In the genomic region with DNA sequence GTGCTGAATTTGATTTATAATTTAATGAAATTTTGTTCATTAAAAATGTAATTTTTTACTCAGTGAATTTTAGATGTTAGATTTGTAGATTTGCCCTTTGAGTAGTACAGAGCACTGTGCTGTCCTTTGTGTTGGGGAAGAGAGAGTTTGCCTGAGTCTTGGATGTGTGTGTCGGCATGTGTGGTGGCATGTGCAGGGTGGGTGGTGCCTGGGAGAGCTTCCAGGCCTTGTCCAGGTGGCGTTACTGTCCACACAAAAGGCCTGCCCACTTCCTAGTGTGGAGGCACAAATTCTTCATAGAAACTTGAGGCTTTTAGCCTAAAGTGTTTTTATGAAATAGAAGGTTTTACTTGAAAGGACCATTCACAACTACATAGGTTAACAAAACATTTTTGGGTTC, we compare ENCODE assay signal across 8 mouse cellular contexts. TPM values are rescaled to one million over a fixed set of nuclear protein-coding genes. Genes with fewer than 3 reads are reported as not detected.
DNase-seq lines count a peak whose midpoint lies in the region; ATAC-seq and TF ChIP-seq lines count a peak whose summit lies in the region.

No protein-coding gene starts in this region.

- no peak overlapping the region for H3ac ChIP-seq in myocyte (ENCODE audit: control insufficient read depth, insufficient read length)

- no peak overlapping the region for H3K27ac ChIP-seq in forebrain, postnatal 0 days (ENCODE audit: low read depth, low read length)
- H3K27ac ChIP-seq in forebrain, embryonic 10.5 days = no peak overlapping the region
- no peak overlapping the region for H3K27ac ChIP-seq in kidney, embryonic 15.5 days
- H3K27ac ChIP-seq in neural tube, embryonic 13.5 days (replicated peaks) = peak overlapping the region; percentile 59; the same call in 1 of the 2 replicates
- H3K27ac ChIP-seq in neural tube, embryonic 15.5 days (replicated peaks) = no peak overlapping the region

- H3K9ac ChIP-seq in forebrain, postnatal 0 days = no peak overlapping the region
- H3K9ac ChIP-seq in kidney, embryonic 15.5 days = no peak overlapping the region
- no peak overlapping the region for H3K9ac ChIP-seq in neural tube, embryonic 13.5 days
- H3K9ac ChIP-seq in neural tube, embryonic 15.5 days (replicated peaks) = no peak overlapping the region

- no peak for TF ChIP-seq CTCF in forebrain, postnatal 0 days (IDR thresholded peaks at IDR 0.05; ENCODE audit: low read depth)

- no peak for ATAC-seq in forebrain, postnatal 0 days
- ATAC-seq in kidney, embryonic 15.5 days (replicated peaks; ENCODE audit: low FRiP score) = no peak
- ATAC-seq in neural tube, embryonic 13.5 days (ENCODE audit: low read depth) = 0 out of 2 replicates have a peak, but pooled peaks have one; percentile 44
- no peak for ATAC-seq in neural tube, embryonic 15.5 days (ENCODE audit: low FRiP score)

- peak overlapping the region; percentile 46; the same call in 1 of the 2 replicates for H3K4me2 ChIP-seq in forebrain, postnatal 0 days (ENCODE audit: low read depth)
- H3K4me2 ChIP-seq in kidney, embryonic 15.5 days = peak overlapping the region; percentile 65; the same call in 1 of the 2 replicates
- H3K4me2 ChIP-seq in neural tube, embryonic 13.5 days = no peak overlapping the region
- no peak overlapping the region for H3K4me2 ChIP-seq in neural tube, embryonic 15.5 days
- H3K4me2 ChIP-seq in myocyte (ENCODE audit: low read depth) = peak overlapping the region; percentile 58

- no peaks in the 10 kb centered on the region for H3K27me3 ChIP-seq in forebrain, postnatal 0 days (ENCODE audit: insufficient read depth, low read length)
- H3K27me3 ChIP-seq in forebrain, embryonic 10.5 days (ENCODE audit: poor library complexity, severe bottlenecking) = no peaks in the 10 kb centered on the region
- no peaks in the 10 kb centered on the region for H3K27me3 ChIP-seq in kidney, embryonic 15.5 days
- H3K27me3 ChIP-seq in neural tube, embryonic 13.5 days = no peaks in the 10 kb centered on the region
- H3K27me3 ChIP-seq in neural tube, embryonic 15.5 days (replicated peaks) = no peaks in the 10 kb centered on the region
- H3K27me3 ChIP-seq in myocyte (ENCODE audit: control insufficient read depth, insufficient read depth, insufficient read length) = no peaks in the 10 kb centered on the region

- H3K79me2 ChIP-seq in myocyte (ENCODE audit: control insufficient read depth, insufficient read depth) = peaks cover 97% of the 10 kb centered on the region

- no peak overlapping the region for H3K4me3 ChIP-seq in forebrain, postnatal 0 days (ENCODE audit: low read depth, low read length)
- H3K4me3 ChIP-seq in forebrain, embryonic 10.5 days = no peak overlapping the region
- no peak overlapping the region for H3K4me3 ChIP-seq in kidney, embryonic 15.5 days (replicated peaks)
- H3K4me3 ChIP-seq in neural tube, embryonic 13.5 days = no peak overlapping the region
- no peak overlapping the region for H3K4me3 ChIP-seq in neural tube, embryonic 15.5 days (replicated peaks)
- H3K4me3 ChIP-seq in myocyte = no peak overlapping the region

- WGBS in forebrain, postnatal 0 days = 24% methylated on average over 2 of the region's 2 CpGs
- 56% methylated on average over 2 of the region's 2 CpGs for WGBS in forebrain, embryonic 10.5 days
- 56% methylated on average over 2 of the region's 2 CpGs for WGBS in kidney, embryonic 15.5 days
- WGBS in neural tube, embryonic 13.5 days = 53% methylated on average over 2 of the region's 2 CpGs
- WGBS in neural tube, embryonic 15.5 days = 31% methylated on average over 2 of the region's 2 CpGs

- peaks cover 31% of the 10 kb centered on the region for H3K4me1 ChIP-seq in forebrain, postnatal 0 days (ENCODE audit: insufficient read depth)
- peaks cover 97% of the 10 kb centered on the region for H3K4me1 ChIP-seq in forebrain, embryonic 10.5 days
- H3K4me1 ChIP-seq in kidney, embryonic 15.5 days = peaks cover 84% of the 10 kb centered on the region
- peaks cover 98% of the 10 kb centered on the region for H3K4me1 ChIP-seq in neural tube, embryonic 13.5 days (replicated peaks)
- peaks cover 97% of the 10 kb centered on the region for H3K4me1 ChIP-seq in neural tube, embryonic 15.5 days

- no peaks in the 10 kb centered on the region for H3K36me3 ChIP-seq in forebrain, postnatal 0 days (ENCODE audit: insufficient read depth)
- peaks cover 22% of the 10 kb centered on the region for H3K36me3 ChIP-seq in forebrain, embryonic 10.5 days (replicated peaks)
- no peaks in the 10 kb centered on the region for H3K36me3 ChIP-seq in kidney, embryonic 15.5 days
- H3K36me3 ChIP-seq in neural tube, embryonic 13.5 days = 0 out of 2 replicates have a peak, but pooled peaks cover 5% of the 10 kb centered on the region
- H3K36me3 ChIP-seq in neural tube, embryonic 15.5 days = no peaks in the 10 kb centered on the region
- peaks cover 4% of the 10 kb centered on the region for H3K36me3 ChIP-seq in myocyte (ENCODE audit: control insufficient read depth, insufficient read depth)

- H3K9me3 ChIP-seq in forebrain, postnatal 0 days (ENCODE audit: low read length) = no peaks in the 10 kb centered on the region
- H3K9me3 ChIP-seq in forebrain, embryonic 10.5 days = no peaks in the 10 kb centered on the region
- H3K9me3 ChIP-seq in kidney, embryonic 15.5 days (replicated peaks) = no peaks in the 10 kb centered on the region
- no peaks in the 10 kb centered on the region for H3K9me3 ChIP-seq in neural tube, embryonic 13.5 days
- no peaks in the 10 kb centered on the region for H3K9me3 ChIP-seq in neural tube, embryonic 15.5 days (replicated peaks)

- DNase-seq in forebrain, postnatal 0 days = no peak
- DNase-seq in forebrain, embryonic 10.5 days (ENCODE audit: extremely low spot score, low spot score) = no peak
- DNase-seq in kidney, adult 9 months = no peak
- DNase-seq in ovary, postnatal 10 days (ENCODE audit: low spot score) = no peak

- TF ChIP-seq POLR2A in myocyte (IDR thresholded peaks at IDR 0.05; ENCODE audit: insufficient read length, low read depth) = no peak

TF ChIP-seq in myocyte, 11 proteins besides CTCF, POLR2A, EP300 and RAD21:
- TF ChIP-seq CEBPB (IDR thresholded peaks at IDR 0.05; ENCODE audit: insufficient read depth, poor library complexity, severe bottlenecking) (no peak), TCF12 (IDR thresholded peaks at IDR 0.05; ENCODE audit: insufficient read depth, poor library complexity, severe bottlenecking) (no peak), REST (IDR thresholded peaks at IDR 0.05; ENCODE audit: insufficient read depth, insufficient read length) (no peak), USF1 (IDR thresholded peaks at IDR 0.05; ENCODE audit: low read depth) (no peak), SRF (IDR thresholded peaks at IDR 0.05; ENCODE audit: control insufficient read depth, insufficient read length, low read depth) (no peak), POLR2AphosphoS2 (IDR thresholded peaks at IDR 0.05; ENCODE audit: insufficient read length, low read depth) (no peak), MAX (IDR thresholded peaks at IDR 0.05; ENCODE audit: low read depth) (no peak), TCF3 (IDR thresholded peaks at IDR 0.05; ENCODE audit: insufficient read length, low read depth) (no peak)
TF ChIP-seq in myocyte: peak in this region for 0.

RNA-seq across cellular contexts. Expression of a gene that starts 36.2 kb away (rescaled TPM):
- 201 and 241 TPM in 2 replicates for total RNA-seq in forebrain, postnatal 0 days (2014; rRNA removed)
- 11.9 and 21.3 TPM in 2 replicates for polyA plus RNA-seq in forebrain, postnatal 0 days (2015; fragmentation: Nextera tagmentation; extraction: Ambion mirVana)
- 28.3 and 31.0 TPM in 2 replicates for polyA plus RNA-seq in forebrain, embryonic 10.5 days (2016; fragmentation: Nextera tagmentation; extraction: Ambion mirVana)
- 31.0 and 33.5 TPM in 2 replicates for polyA plus RNA-seq in kidney, embryonic 15.5 days (2015; fragmentation: Nextera tagmentation; extraction: Ambion mirVana)
- 49.0 and 56.3 TPM in 2 replicates for polyA plus RNA-seq in neural tube, embryonic 13.5 days (2015; fragmentation: Nextera tagmentation; extraction: Ambion mirVana)
- polyA plus RNA-seq in neural tube, embryonic 15.5 days (2015; fragmentation: Nextera tagmentation; extraction: Ambion mirVana) = 31.1 and 35.7 TPM in 2 replicates
- polyA plus RNA-seq in myocyte (2012; fragmentation: generic; extraction: Trizol) = 147 TPM

Comparison
In these comparisons a context has a peak if more than half of its experiments do, and no peak if none do; other contexts are left out.
1. H3K4me2 ChIP-seq: peak in forebrain, postnatal 0 days (single experiment), kidney, embryonic 15.5 days (single experiment) and myocyte (single experiment); none in neural tube, embryonic 13.5 days (single experiment) and neural tube, embryonic 15.5 days (single experiment).